Mouse (Mus musculus): ENCODE results near the gene Cpeb1.

The Cpeb1 gene

GRCm38 (mm10) chr7:81371811-81372210 lies 83.5 kb downstream of the Cpeb1 start:
- in situ Hi-C loops (cut with MboI, MseI), result no loop called here

GRCm38 (mm10) chr7:81369724-81370123 lies 85.5 kb downstream of the Cpeb1 start:
- in situ Hi-C loops (cut with MboI, MseI), result no loop called here

GRCm38 (mm10) chr7:81367946-81368345 lies 87.3 kb downstream of the Cpeb1 start:
- in situ Hi-C loops (cut with MboI, MseI), result no loop called here

- in situ Hi-C loops (cut with MboI, MseI), result loop anchor here (10.0 kb wide), 1 partner anchor 158 kb away; no protein-coding TSS in a partner anchor
Observed at GRCm38 (mm10) chr7:81356975-81357374, 98.3 kb downstream of the Cpeb1 start.

- in situ Hi-C loops (cut with MboI, MseI), result loop anchor here (10.0 kb wide), 1 partner anchor 158 kb away; no protein-coding TSS in a partner anchor
Observed at GRCm38 (mm10) chr7:81356360-81356759, 98.9 kb downstream of the Cpeb1 start.

- in situ Hi-C loops (cut with MboI, MseI), result loop anchor here (10.0 kb wide), 1 partner anchor 159 kb away; no protein-coding TSS in a partner anchor
Observed at GRCm38 (mm10) chr7:81355746-81356145, 99.5 kb downstream of the Cpeb1 start.

GRCm38 (mm10) chr7:81351826-81352225 lies 103.4 kb downstream of the Cpeb1 start:
- in situ Hi-C loops (cut with MboI, MseI), result loop anchor here (10.0 kb wide), 1 partner anchor 163 kb away; no protein-coding TSS in a partner anchor

- in situ Hi-C loops (cut with MboI, MseI), result no loop called here
Observed at GRCm38 (mm10) chr7:81348206-81348605, 107.1 kb downstream of the Cpeb1 start.

- in situ Hi-C loops (cut with MboI, MseI), result no loop called here
Observed at GRCm38 (mm10) chr7:81345447-81346170, 109.7 kb downstream of the Cpeb1 start.

GRCm38 (mm10) chr7:81344544-81345446 lies 110.5 kb downstream of the Cpeb1 start, which contains the start of gene Rps17:
Gene Rps17 (minus strand): TSS chr7:81345254.
- in situ Hi-C loops (cut with MboI, MseI), result loop anchor here (5.0 kb wide), 1 partner anchor 182 kb away; no protein-coding TSS in a partner anchor

GRCm38 (mm10) chr7:81343831-81344230 lies 111.4 kb downstream of the Cpeb1 start:
- in situ Hi-C loops (cut with MboI, MseI), result loop anchor here (5.0 kb wide), 1 partner anchor 182 kb away; no protein-coding TSS in a partner anchor

- in situ Hi-C loops (cut with MboI, MseI), result loop anchor here (5.0 kb wide), 1 partner anchor 181 kb away; no protein-coding TSS in a partner anchor
Observed at GRCm38 (mm10) chr7:81343316-81343715, 111.9 kb downstream of the Cpeb1 start.

- in situ Hi-C loops (cut with MboI, MseI), result loop anchor here (5.0 kb wide), 1 partner anchor 180 kb away; no protein-coding TSS in a partner anchor
Observed at GRCm38 (mm10) chr7:81342356-81343094, 112.7 kb downstream of the Cpeb1 start.

GRCm38 (mm10) chr7:81341563-81341962 lies 113.7 kb downstream of the Cpeb1 start:
- in situ Hi-C loops (cut with MboI, MseI), result loop anchor here (5.0 kb wide), 1 partner anchor 179 kb away; no protein-coding TSS in a partner anchor

- in situ Hi-C loops (cut with MboI, MseI), result loop anchor here (5.0 kb wide), 1 partner anchor 177 kb away; no protein-coding TSS in a partner anchor
Observed at GRCm38 (mm10) chr7:81339783-81340182, 115.5 kb downstream of the Cpeb1 start.

GRCm38 (mm10) chr7:81338522-81338873 lies 116.8 kb downstream of the Cpeb1 start:
- in situ Hi-C loops (cut with MboI, MseI), result no loop called here

GRCm38 (mm10) chr7:81337785-81338521 lies 117.3 kb downstream of the Cpeb1 start:
- in situ Hi-C loops (cut with MboI, MseI), result no loop called here

GRCm38 (mm10) chr7:81336432-81336786 lies 118.9 kb downstream of the Cpeb1 start:
- in situ Hi-C loops (cut with MboI, MseI), result no loop called here

- in situ Hi-C loops (cut with MboI, MseI), result no loop called here
Observed at GRCm38 (mm10) chr7:81335705-81336431, 119.4 kb downstream of the Cpeb1 start.

GRCm38 (mm10) chr7:81331851-81332250 lies 123.4 kb downstream of the Cpeb1 start:
- in situ Hi-C loops (cut with MboI, MseI), result no loop called here

All from T-helper 1 cell (primary cell).